Mouse (Mus musculus): ENCODE measurements around the gene Atrx. TPM values are rescaled to one million over a fixed set of nuclear protein-coding genes. Genes with fewer than 3 reads are reported as not detected.
A peak's percentile ranks its signal among the peaks of the same experiment; 100 is the strongest.
"Not testable (repeated sequence)": the region's sequence is repeated elsewhere in the genome, so short reads cannot be mapped to it uniquely, and the experiment has no call there.

The Atrx gene
- total RNA-seq (2021), result 100 to 1,000 TPM; 165 to 174 TPM

DNA sequence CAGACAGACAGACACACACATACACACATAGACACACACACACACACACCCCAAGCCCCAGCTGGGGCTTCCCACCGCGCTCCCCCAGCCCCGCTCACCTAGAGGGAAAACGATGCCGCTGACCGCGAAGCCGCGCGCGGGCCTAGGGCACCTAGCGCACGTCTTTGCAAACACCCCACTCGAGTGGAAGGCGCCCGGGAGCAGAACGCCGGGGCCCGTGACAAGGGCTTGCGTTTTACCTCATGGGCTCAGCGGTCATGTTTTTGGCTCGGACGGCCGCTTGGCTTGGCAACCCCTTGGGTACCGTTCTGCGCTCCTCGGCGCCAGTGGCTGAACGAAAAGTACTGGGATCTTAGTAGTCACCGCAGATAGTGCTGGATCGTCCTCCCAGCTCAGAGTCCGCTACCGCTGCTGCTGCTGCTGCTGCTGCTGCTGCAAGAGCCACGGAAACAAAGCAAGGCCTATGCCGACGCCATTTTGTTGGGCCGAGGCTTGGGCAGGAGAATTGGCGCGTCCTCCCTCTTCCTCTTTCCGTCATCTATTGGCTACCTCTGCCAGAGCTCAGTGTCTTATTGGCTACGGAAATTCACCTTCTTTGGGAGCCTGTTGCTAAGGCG, at the start of gene Atrx:
Gene Atrx, minus strand, starts transcription at position 543 of the 617 bp plus-strand sequence.
- intact Hi-C loops (cut with DNase I), result loop anchor here (5.0 to 10.0 kb wide), 2 partner anchors 83 to 256 kb away; partner anchors contain the start of genes Magt1 and Pgk1
- DNase-seq (ENCODE audit: low spot score in 2 of 2), result peak; percentile 62 to 86

DNA sequence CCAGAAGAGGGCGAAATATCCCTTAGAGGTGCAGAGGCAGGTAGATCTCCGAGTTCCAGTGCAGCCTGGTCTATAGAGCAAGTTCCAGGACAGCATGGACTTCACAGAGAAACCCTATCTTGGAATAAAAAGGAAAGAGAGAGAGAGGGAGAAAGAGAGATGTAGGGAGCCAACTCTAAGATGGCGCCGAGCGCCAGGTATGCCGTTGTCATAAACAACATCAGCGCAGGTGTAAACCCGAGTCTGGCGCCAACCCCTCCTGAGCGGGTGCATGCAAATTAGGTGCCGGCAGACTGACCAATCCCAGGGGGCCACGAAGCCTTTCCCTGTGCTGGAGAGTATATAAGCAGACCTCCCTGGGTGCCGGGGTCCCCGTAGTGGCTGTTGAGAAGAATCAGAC, 27.9 kb upstream of the Atrx start:
- DNase-seq (ENCODE audit: low spot score in 2 of 2); intact Hi-C loops (cut with DNase I): not testable (repeated sequence)

DNA sequence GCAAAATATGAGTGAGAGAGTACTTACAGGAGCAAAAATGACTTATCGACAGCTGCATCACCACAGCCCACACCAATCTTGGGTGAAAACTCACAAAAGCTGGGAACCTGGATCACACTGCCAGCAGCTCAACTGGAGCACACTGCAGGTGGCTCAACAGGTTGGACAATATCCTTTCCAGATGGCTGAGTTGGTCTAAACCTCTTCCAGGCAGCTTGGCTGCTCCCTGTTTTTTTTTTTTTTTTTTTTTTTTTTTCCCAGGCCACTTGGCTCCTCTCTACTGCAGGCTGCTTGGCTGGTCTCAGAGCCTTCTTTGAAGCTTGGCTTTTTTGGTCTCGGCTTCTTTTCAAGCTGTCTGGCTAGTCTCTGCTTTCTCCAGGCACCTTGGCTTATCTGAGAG, 24.8 kb upstream of the Atrx start:
- intact Hi-C loops (cut with DNase I), result no loop called here
- DNase-seq (ENCODE audit: low spot score in 2 of 2), result no peak

DNA sequence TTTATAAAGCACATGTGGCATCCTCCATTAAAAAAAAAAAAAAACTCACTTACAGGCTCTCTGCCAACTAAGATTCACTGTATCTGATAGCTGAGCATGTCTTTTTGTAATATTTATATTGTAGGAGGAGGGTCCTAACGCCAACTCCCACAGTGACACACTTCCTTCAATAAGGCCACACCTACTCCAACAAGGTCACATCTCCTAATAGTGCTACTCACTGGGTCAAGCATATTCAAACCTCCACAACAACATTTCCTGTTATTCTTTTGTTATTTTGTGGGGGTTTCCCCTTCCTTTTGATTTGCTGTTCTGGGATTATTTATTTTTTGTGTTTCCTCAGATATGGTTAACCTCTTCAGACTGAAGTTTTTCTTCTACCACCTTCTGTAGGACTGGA, 17.2 kb upstream of the Atrx start:
- no peak for DNase-seq (ENCODE audit: low spot score in 2 of 2)
- intact Hi-C loops (cut with DNase I), result no loop called here

DNA sequence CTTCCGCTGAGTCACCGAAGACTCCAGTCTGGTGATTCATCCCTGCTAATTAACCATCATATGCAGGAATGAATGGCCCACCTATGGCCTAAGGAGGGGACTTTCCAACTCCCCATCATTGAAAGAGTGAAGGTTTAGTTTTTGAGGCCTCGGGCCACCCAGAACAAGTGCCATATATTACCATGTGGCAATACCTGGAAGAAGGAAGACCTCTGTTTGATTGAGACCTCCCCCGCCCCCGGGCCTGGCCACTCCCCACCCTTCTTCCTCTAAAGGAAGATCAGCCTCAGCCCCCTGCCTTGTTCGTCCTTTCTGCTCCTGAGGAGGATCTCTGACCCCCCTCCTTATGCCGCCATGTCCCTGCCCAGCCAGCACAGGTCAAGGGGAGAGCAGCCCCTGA, 10.0 kb upstream of the Atrx start:
- no peak for DNase-seq (ENCODE audit: low spot score in 2 of 2)
- intact Hi-C loops (cut with DNase I), result no loop called here

DNA sequence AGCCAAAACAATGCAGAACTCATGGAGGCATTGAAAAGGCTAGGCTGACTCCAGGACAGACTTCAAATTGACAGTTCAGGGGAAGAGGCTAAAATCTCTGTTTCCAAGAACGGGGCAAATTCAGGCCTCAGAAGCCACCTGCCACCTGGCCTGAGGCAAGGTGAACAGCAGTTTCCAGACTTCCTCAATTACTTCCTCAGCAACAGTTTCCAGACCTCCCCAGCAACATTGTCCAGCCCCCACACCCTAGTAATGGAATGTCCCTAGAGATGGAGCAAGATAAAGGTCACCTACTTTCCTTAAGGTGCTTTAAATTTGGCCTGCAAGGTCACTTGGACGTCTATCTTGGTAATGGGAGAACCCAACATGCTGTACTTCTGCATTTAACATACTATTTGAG, 8.5 kb upstream of the Atrx start:
- no peak for DNase-seq (ENCODE audit: low spot score in 2 of 2)
- intact Hi-C loops (cut with DNase I), result no loop called here

DNA sequence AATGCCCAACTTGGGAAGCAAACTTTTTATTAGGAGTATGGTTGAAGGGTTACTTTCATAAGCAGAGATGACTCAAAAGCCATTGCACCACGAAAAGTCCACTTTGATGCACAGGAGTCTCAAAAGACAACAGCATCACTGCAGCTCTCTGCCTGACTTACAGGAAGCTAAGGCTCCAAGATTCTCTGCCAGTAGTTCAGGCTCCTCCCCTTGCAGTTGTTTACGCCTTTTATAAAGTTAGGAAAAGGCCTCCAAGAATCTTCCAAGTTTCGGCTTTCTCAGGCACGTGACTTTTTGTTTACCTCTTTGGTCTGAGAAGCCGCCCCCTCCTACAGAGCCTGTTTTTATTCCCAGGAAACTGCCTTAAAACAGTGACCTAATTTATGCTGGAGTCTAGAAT, 5.1 kb upstream of the Atrx start:
- intact Hi-C loops (cut with DNase I), result no loop called here
- no peak for DNase-seq (ENCODE audit: low spot score in 2 of 2)

DNA sequence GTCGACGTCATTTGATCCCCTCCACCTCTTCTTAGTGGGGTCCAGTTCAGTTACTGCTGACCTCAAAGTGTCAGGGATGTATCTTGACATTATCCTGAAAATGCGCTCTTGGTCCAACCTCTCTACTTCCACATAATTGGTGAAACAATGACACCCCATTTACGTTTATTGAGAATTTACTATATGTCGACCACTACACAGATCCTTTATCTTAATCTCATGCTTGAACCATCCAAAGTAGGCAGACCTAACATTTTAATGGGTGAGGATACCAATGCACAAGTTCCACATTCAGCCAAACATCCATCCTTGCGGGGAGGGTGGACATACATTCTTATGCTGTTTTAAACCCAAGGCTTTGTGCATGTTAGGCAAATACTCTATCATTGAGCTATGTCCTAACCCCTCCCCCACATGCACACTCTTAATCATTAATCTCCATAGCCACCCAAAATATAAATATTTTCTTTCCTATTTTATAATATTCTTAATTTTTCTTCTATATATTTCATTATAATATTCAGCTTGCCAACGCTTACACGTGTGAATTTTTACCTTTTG, 355 bp upstream of the Atrx start:
- intact Hi-C loops (cut with DNase I), result loop anchor here (5.0 to 10.0 kb wide), 2 partner anchors 83 to 255 kb away; partner anchors contain the start of genes Magt1 and Pgk1
- DNase-seq (ENCODE audit: low spot score in 2 of 2), result no peak

DNA sequence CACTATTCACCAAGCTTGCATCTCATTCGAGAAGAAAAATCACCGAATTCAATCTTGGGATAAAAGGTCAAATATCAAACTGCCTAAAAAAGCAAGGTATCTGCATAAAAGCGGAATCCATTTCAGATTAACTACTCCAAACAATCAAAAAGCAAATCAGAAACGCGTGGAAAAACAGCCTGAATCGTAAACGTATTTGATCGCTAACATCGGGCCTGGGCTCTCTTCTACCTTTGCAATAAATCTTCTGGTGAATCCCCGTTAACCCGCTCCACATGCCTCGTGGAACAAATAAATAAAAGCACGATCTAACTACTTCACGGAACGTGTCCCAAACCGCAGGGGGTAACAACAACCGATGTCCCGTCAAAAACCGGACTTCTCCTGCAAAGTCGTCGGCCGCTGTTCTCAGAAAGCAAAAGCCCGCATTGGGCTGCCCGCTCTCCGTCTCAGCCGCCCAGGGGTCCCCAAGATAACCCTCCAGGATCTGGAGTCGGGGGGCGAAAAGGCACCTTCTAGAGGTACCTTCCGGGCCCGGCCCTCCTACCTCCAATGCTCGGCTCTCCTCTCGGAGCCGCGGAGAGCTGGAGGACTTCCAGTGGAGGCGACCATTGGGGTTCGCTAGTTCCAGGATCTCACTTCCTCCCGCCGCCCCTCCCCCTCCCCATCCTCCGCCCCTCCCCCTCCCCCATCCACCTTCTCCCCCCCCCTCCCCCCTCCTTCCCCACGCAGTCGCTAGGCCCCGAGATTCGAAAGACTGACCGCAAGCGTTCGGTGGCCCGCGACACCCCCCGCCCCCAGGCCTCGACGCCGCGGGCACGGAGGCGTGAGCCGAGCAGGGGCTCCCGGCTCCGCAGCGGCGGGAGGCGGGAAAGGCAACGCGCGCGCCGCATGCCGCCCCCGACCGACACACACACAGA, 1.0 kb downstream of the Atrx start:
- intact Hi-C loops (cut with DNase I), result loop anchor here (5.0 to 10.0 kb wide), 2 partner anchors 84 to 257 kb away; partner anchors contain the start of genes Magt1 and Pgk1
- DNase-seq (ENCODE audit: low spot score in 2 of 2), result peak; percentile 14 to 29

DNA sequence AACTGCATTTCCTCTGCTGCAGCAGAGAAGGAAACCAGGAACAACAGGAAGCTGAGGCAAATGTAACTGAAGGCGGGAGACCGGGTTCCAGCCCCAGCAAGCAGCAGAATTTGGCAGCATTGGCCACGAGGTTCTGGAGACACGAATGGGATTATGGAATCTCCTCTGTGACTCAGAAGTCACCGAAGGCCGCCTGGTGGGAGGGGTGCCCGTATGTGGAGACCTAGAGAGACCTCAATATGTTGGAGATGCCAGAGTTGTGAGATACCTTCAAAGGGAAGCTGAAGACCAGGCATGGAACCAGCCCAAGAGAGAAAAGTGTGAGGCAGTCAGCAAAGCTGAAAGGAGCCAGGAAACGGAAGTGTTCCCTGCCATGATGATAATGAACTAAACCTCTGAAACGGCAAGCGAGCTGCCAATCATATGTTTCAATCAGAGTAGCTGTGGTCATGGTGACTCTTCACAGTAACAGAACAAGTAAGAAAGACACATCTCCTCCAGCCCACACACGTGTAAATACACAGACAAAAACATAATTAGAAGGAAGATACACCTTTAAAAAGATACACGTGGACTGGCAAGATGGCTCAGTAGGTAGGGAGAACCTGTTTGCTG, 3.0 kb downstream of the Atrx start:
- peak in 1 of 2 experiments; percentile 14 for DNase-seq (ENCODE audit: low spot score in 2 of 2)
- intact Hi-C loops (cut with DNase I), result loop anchor here (5.0 to 10.0 kb wide), 2 partner anchors 86 to 259 kb away; partner anchors contain the start of genes Magt1 and Pgk1

DNA sequence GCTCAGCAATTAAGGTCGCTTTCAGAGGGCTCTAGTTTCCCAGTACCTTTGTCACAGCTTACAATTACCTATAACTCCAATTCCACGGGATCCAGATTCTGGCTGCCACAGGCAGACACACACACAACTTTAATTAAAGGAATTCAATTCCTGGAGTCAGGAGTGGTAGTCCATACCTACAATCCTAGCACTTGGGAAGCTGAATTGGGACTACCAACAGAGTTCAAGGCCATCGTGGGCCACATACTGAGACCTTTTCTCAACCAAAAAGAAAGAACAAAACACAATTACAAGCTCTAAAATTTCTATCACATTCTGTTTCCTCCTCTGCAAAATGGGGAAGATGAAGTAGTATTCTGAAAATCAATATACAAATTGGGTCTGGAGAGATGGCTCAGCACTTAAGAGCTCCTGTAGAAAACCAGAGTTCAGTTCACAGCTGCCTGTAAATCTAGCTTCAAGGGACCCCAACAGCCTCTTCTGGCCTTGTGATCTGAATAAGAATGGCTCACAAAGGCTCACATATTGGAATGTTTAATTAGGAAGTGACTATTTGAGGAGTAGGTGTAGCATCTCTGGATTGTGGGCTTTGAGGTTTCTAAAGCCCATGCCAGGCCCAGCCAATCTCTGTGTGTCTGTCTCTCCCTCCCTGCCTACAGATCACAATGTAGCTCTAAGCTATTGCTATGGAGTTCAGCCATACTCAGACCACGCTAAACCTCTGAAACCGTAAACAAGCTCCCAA, 4.7 kb downstream of the Atrx start:
- intact Hi-C loops (cut with DNase I), result loop anchor here (5.0 to 10.0 kb wide), 2 partner anchors 88 to 260 kb away; partner anchors contain the start of genes Magt1 and Pgk1
- no peak for DNase-seq (ENCODE audit: low spot score in 2 of 2)

DNA sequence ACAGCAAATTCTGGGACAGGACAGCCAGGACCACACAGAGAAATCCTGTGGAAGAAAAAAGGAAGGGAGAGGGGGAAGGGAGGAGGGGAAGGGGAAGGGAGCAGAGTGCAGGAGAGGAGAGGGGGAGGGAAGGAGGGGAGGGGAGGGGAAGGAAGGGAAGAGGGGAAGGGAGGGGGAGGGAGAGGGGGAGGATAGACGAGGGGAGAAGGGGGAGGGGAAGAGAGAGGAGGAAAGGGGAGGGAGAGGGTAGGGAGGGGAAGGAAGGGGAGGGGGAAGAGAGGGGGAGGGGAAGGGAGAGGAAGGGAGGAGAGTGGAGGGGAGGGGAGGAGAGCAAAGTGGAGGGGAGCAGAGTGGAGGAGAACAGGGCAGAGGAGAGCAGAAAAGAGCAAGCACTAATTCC, 5.3 kb downstream of the Atrx start:
- intact Hi-C loops (cut with DNase I), result loop anchor here (10.0 kb wide), 1 partner anchor 261 kb away; the partner anchor contains the start of gene Pgk1
- DNase-seq (ENCODE audit: low spot score in 2 of 2), result no peak

DNA sequence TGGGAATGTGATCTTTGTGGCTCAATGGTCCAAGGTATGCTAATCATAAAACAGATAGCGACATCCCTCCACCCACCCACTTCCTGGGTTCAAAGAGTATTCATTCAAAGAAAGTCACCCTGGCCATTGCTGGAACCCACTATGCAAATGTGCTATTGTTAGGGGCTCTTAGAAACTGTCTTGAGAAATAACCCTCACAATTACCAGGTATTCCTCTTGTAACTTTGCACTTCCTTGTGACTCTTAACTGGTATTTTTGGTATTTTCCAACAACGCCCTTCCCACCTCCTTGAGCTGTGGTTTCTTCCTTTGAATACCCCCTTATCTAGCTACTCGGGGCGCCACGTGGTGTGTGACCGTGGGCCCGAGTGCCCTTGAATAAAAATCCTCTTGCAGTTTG, 6.2 kb downstream of the Atrx start:
- DNase-seq (ENCODE audit: low spot score in 2 of 2), result not testable (repeated sequence)
- intact Hi-C loops (cut with DNase I), result loop anchor here (10.0 kb wide), 1 partner anchor 262 kb away; the partner anchor contains the start of gene Pgk1

DNA sequence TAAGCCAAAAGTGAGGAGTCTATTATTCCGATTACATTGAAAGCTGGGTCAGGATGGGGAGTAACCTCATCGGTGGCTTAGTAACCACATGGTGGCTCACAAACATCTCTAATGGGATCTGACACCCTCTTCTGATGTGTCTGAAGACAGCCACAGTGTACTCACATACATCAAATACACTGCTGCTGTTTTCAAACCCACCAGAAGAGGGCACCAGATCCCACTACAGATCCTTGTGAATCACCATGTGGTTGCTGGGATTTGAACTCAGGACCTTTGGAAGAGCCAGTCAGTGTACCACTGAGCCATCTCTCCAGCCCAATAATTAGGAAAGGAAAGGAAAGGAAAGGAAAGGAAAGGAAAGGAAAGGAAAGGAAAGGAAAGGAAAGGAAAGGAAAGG, 7.8 kb downstream of the Atrx start:
- no peak for DNase-seq (ENCODE audit: low spot score in 2 of 2)
- intact Hi-C loops (cut with DNase I), result loop anchor here (10.0 kb wide), 1 partner anchor 263 kb away; the partner anchor contains the start of gene Pgk1

DNA sequence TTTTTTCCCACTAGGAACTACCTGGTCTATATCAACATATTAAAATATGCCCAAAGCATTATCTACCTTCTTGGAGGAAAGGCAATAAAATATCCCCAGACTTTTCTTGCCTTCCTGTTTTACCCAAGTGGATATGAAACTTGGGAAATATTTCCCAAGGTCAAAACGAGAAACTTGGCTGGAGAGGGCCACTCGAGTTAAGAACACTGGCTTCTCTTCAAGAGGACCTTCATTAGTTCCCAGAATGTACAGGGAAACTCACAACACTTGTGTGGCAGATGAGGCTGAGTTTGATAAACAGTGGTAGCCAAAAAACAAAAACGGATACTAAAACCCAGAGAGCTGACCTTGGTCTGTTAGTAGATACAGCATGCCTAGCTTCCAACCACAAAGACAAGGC, 17.5 kb downstream of the Atrx start:
- intact Hi-C loops (cut with DNase I), result no loop called here
- DNase-seq (ENCODE audit: low spot score in 2 of 2), result no peak

DNA sequence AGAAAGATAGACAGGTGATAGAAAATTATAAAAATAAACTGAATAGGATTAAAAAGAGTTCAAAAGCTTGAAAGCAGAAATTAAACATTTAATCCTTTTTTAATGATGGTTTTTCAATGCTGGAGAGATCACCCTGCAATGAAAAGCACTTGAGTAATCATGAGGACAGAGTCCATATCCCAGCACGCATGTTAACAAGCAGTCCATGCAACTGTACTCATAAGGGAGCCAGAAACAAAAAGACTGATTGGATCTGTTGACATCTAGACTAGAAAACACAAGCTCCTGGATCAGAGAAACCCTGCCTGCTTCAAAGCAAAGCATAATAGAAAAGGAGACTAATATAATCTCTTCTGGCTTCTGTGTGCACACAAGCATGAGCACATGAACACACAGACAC, 27.6 kb downstream of the Atrx start:
- no peak for DNase-seq (ENCODE audit: low spot score in 2 of 2)
- intact Hi-C loops (cut with DNase I), result no loop called here

DNA sequence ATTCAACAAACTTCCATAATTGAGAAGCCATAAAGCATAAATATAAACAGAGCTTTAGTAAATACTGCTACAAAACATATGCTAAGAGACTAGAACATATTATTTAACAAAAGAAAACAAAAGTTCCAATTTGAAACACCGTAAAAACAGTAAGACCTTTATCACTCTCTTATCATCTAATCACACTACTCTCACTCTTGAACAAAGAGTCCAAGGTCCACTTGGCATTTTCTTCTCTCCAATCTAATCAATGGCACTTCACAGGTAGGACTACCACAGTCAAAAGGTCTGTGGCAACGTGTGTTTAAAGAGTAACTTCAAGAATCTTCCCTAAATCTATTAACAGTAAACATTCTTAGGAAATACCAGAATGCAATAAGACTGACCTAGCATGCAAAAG, 42.3 kb downstream of the Atrx start:
- DNase-seq (ENCODE audit: low spot score in 2 of 2), result no peak
- intact Hi-C loops (cut with DNase I), result no loop called here

DNA sequence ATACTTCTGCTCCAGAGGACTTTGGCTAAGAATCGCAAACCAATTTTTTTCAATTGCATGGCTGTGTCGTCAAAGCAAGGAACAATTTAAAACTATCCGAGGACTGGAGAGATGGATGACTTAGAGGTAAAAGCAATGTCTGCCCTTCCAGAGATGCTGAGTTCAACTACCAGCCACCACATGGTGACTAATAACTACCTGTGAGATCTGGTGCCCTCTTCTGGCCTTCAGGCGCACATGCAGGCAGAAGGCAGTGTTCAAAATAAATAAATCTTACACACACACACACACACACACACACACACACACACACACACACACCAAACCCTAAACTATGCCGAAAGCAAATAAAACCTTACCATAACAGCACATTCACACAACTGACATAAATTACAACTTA, 64.8 kb downstream of the Atrx start:
- DNase-seq (ENCODE audit: low spot score in 2 of 2), result peak in 1 of 2 experiments; percentile 2
- intact Hi-C loops (cut with DNase I), result no loop called here

DNA sequence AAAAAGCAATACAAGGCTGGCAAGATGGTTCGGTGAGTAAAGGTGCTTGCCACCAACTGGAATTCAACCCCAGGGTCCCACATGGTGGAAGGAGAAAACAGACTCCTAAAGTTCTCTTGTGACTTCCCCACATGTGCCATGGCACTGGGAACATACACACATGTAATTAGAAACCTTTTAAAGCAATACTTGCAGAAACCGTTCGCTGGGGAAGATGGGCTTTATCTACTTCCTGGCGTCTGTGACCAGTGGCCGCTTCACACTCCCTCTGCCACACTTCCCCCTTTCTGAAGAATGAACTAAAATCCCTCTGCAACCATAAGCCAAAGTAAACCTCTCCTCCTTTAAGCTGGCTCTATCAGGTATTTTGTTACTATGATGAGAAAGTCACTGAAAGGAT, 104.7 kb downstream of the Atrx start:
- no peak for DNase-seq (ENCODE audit: low spot score in 2 of 2)
- intact Hi-C loops (cut with DNase I), result no loop called here
